Mouse (Mus musculus): Measurements from ENCODE around the gene Lrrc10b. TPM values are rescaled to one million over a fixed set of nuclear protein-coding genes. Genes with fewer than 3 reads are reported as not detected.
A peak's percentile ranks its signal among the peaks of the same experiment; 100 is the strongest.

Lrrc10b gene
- polyA plus RNA-seq (2011; ENCODE audit: insufficient read depth, insufficient read length, low replicate concordance, missing spikeins) = not detected in 2 replicates

- 1% methylated on average over 95 of the region's 96 CpGs for WGBS
- TF ChIP-seq POLR2A (IDR thresholded peaks at IDR 0.05; ENCODE audit: borderline replicate concordance, control insufficient read depth, low read depth, low read length) (no peak; the same call in 1 of the 2 replicates), CTCF (IDR thresholded peaks at IDR 0.05; ENCODE audit: control insufficient read depth, insufficient read depth, low read length) (no peak)
- peak within 1 kb of the TSS; percentile 24; the same call in 1 of the 2 replicates for H3K27ac ChIP-seq (ENCODE audit: control insufficient read depth, insufficient read depth, low read depth, low read length, poor library complexity)
These were observed at the start of gene Lrrc10b for GRCm38 (mm10) chr19:10456752-10457483. TSS of gene Lrrc10b (minus strand) at chr19:10457473.

GRCm38 (mm10) chr19:10502571-10502970, 45.3 kb upstream of the Lrrc10b start:
- WGBS = 26% methylated on average over 4 of the region's 4 CpGs
- no peak overlapping the region for H3K4me3 ChIP-seq (replicated peaks; ENCODE audit: control insufficient read depth, low read depth, low read length)

More at GRCm38 (mm10) chr19:10456752-10457483, at the start of gene Lrrc10b:
- Histone ChIP-seq H3K4me1 (ENCODE audit: control insufficient read depth, insufficient read depth, low read length) (no peaks in the 10 kb centered on the region; the same call in 1 of the 2 replicates), H3K4me3 (replicated peaks; ENCODE audit: control insufficient read depth, low read depth, low read length) (no peak within 1 kb of the TSS)

GRCm38 (mm10) chr19:10500581-10500980, 43.3 kb upstream of the Lrrc10b start:
- no peaks in the 10 kb centered on the region for H3K4me1 ChIP-seq (ENCODE audit: control insufficient read depth, insufficient read depth, low read length)
- WGBS = 88% methylated on average over 8 of the region's 8 CpGs
- TF ChIP-seq CTCF (IDR thresholded peaks at IDR 0.05; ENCODE audit: control insufficient read depth, insufficient read depth, low read length) (no peak), POLR2A (IDR thresholded peaks at IDR 0.05; ENCODE audit: borderline replicate concordance, control insufficient read depth, low read depth, low read length) (no peak)
- H3K27ac ChIP-seq (ENCODE audit: control insufficient read depth, insufficient read depth, low read depth, low read length, poor library complexity) = no peak overlapping the region
- H3K4me3 ChIP-seq (replicated peaks; ENCODE audit: control insufficient read depth, low read depth, low read length) = no peak overlapping the region

More at GRCm38 (mm10) chr19:10502571-10502970, 45.3 kb upstream of the Lrrc10b start:
- Histone ChIP-seq H3K4me1 (ENCODE audit: control insufficient read depth, insufficient read depth, low read length) (no peaks in the 10 kb centered on the region), H3K27ac (ENCODE audit: control insufficient read depth, insufficient read depth, low read depth, low read length, poor library complexity) (no peak overlapping the region)
- TF ChIP-seq POLR2A (IDR thresholded peaks at IDR 0.05; ENCODE audit: borderline replicate concordance, control insufficient read depth, low read depth, low read length) = no peak
- TF ChIP-seq CTCF (IDR thresholded peaks at IDR 0.05; ENCODE audit: control insufficient read depth, insufficient read depth, low read length) = peak; percentile 94

- WGBS = 23% methylated on average over 8 of the region's 8 CpGs
- no peak overlapping the region for H3K4me3 ChIP-seq (replicated peaks; ENCODE audit: control insufficient read depth, low read depth, low read length)
- H3K4me1 ChIP-seq (ENCODE audit: control insufficient read depth, insufficient read depth, low read length) = no peaks in the 10 kb centered on the region
- no peak for TF ChIP-seq CTCF (IDR thresholded peaks at IDR 0.05; ENCODE audit: control insufficient read depth, insufficient read depth, low read length)
- no peak overlapping the region for H3K27ac ChIP-seq (ENCODE audit: control insufficient read depth, insufficient read depth, low read depth, low read length, poor library complexity)
These were observed 40.4 kb upstream of the Lrrc10b start for GRCm38 (mm10) chr19:10497512-10498160.

- WGBS = 79% methylated on average over 2 of the region's 2 CpGs
- TF ChIP-seq POLR2A (IDR thresholded peaks at IDR 0.05; ENCODE audit: borderline replicate concordance, control insufficient read depth, low read depth, low read length) (no peak), CTCF (IDR thresholded peaks at IDR 0.05; ENCODE audit: control insufficient read depth, insufficient read depth, low read length) (no peak)
- H3K27ac ChIP-seq (ENCODE audit: control insufficient read depth, insufficient read depth, low read depth, low read length, poor library complexity) = no peak overlapping the region
- H3K4me3 ChIP-seq (replicated peaks; ENCODE audit: control insufficient read depth, low read depth, low read length) = no peak overlapping the region
- no peaks in the 10 kb centered on the region for H3K4me1 ChIP-seq (ENCODE audit: control insufficient read depth, insufficient read depth, low read length)
These were observed 39.7 kb upstream of the Lrrc10b start for GRCm38 (mm10) chr19:10496976-10497375.

- H3K4me1 ChIP-seq (ENCODE audit: control insufficient read depth, insufficient read depth, low read length) = no peaks in the 10 kb centered on the region
- H3K4me3 ChIP-seq (replicated peaks; ENCODE audit: control insufficient read depth, low read depth, low read length) = no peak overlapping the region
- TF ChIP-seq POLR2A (IDR thresholded peaks at IDR 0.05; ENCODE audit: borderline replicate concordance, control insufficient read depth, low read depth, low read length) (no peak), CTCF (IDR thresholded peaks at IDR 0.05; ENCODE audit: control insufficient read depth, insufficient read depth, low read length) (no peak)
- WGBS = 86% methylated on average over 1 of the region's 1 CpGs
- no peak overlapping the region for H3K27ac ChIP-seq (ENCODE audit: control insufficient read depth, insufficient read depth, low read depth, low read length, poor library complexity)
These were observed 38.4 kb upstream of the Lrrc10b start for GRCm38 (mm10) chr19:10495670-10496069.

GRCm38 (mm10) chr19:10486264-10486738, 29.0 kb upstream of the Lrrc10b start:
- WGBS = 29% methylated on average over 9 of the region's 9 CpGs
- Histone ChIP-seq H3K4me1 (ENCODE audit: control insufficient read depth, insufficient read depth, low read length) (no peaks in the 10 kb centered on the region), H3K27ac (ENCODE audit: control insufficient read depth, insufficient read depth, low read depth, low read length, poor library complexity) (no peak overlapping the region), H3K4me3 (replicated peaks; ENCODE audit: control insufficient read depth, low read depth, low read length) (no peak overlapping the region)
- no peak for TF ChIP-seq POLR2A (IDR thresholded peaks at IDR 0.05; ENCODE audit: borderline replicate concordance, control insufficient read depth, low read depth, low read length)
- TF ChIP-seq CTCF (IDR thresholded peaks at IDR 0.05; ENCODE audit: control insufficient read depth, insufficient read depth, low read length) = peak; percentile 67

- TF ChIP-seq POLR2A (IDR thresholded peaks at IDR 0.05; ENCODE audit: borderline replicate concordance, control insufficient read depth, low read depth, low read length) (no peak), CTCF (IDR thresholded peaks at IDR 0.05; ENCODE audit: control insufficient read depth, insufficient read depth, low read length) (no peak)
- Histone ChIP-seq H3K4me1 (ENCODE audit: control insufficient read depth, insufficient read depth, low read length) (no peaks in the 10 kb centered on the region), H3K27ac (ENCODE audit: control insufficient read depth, insufficient read depth, low read depth, low read length, poor library complexity) (no peak within 1 kb of the TSS), H3K4me3 (replicated peaks; ENCODE audit: control insufficient read depth, low read depth, low read length) (no peak within 1 kb of the TSS)
- WGBS = 53% methylated on average over 6 of the region's 6 CpGs
These were observed 25.4 kb upstream of the Lrrc10b start, which contains the start of gene Ppp1r32 for GRCm38 (mm10) chr19:10482703-10483102. TSS of gene Ppp1r32 (minus strand) at chr19:10482928.
